Mouse (Mus musculus) heart, embryonic 10.5 days (tissue): ENCODE measurements around the gene Hint1. TPM values are rescaled to one million over a fixed set of nuclear protein-coding genes. Genes with fewer than 3 reads are reported as not detected.
A peak's percentile ranks its signal among the peaks of the same experiment; 100 is the strongest.
"Not testable (repeated sequence)": the region's sequence is repeated elsewhere in the genome, so short reads cannot be mapped to it uniquely, and the experiment has no call there.

ENCODE experiments used
- DNase-seq: peaks from one replicate; pipeline ENCODE4 v3.0.0-alpha.2; 2017; ENCODE audit warnings: low spot score
- H3K27ac ChIP-seq: fragments of 300-500 bp; sonication (generic); 2 replicates; pipeline ENCODE4 v1.5.1; 2016; ENCODE audit warnings: mild to moderate bottlenecking
- H3K27me3 ChIP-seq: fragments of 300-500 bp; sonication (generic); 2 replicates; pipeline ENCODE4 v1.6.1; 2016; ENCODE audit warnings: mild to moderate bottlenecking; ENCODE audit not compliant: poor library complexity, insufficient read depth, severe bottlenecking
- H3K36me3 ChIP-seq: fragments of 300-500 bp; sonication (generic); 2 replicates; pipeline ENCODE4 v1.6.1; 2016; ENCODE audit warnings: mild to moderate bottlenecking, moderate library complexity
- H3K4me1 ChIP-seq: fragments of 300-500 bp; sonication (generic); 2 replicates; pipeline ENCODE4 v1.6.1; 2016; ENCODE audit warnings: mild to moderate bottlenecking
- H3K4me3 ChIP-seq: fragments of 300-500 bp; sonication (generic); 2 replicates; pipeline ENCODE4 v1.5.1; 2016; ENCODE audit warnings: mild to moderate bottlenecking, moderate library complexity
- H3K9me3 ChIP-seq: fragments of 300-500 bp; sonication (generic); 2 replicates; pipeline ENCODE4 v1.6.1; 2016; ENCODE audit warnings: mild to moderate bottlenecking, moderate library complexity
- WGBS: fragments of 180-500 bp; shearing (Covaris S2); methylation state at CpG from one replicate; pipeline ENCODE4 v1.1.7; 2016; 5-methylcytosine and 5-hydroxymethylcytosine counted together
- polyA plus RNA-seq: library from polyadenylated mRNA; unstranded; fragments of >200 nt; fragmentation: Nextera tagmentation; extraction: Ambion mirVana; gene quantifications from 2 replicates; pipeline ENCODE4 v1.2.1, GENCODE M21; 2016

The Hint1 gene
- polyA plus RNA-seq, 1 experiment from 2014 or later, result 602 TPM

- no peak overlapping the region for H3K27ac ChIP-seq
- 64% methylated on average over 6 of the region's 6 CpGs for WGBS
- no peak for DNase-seq
- H3K36me3 ChIP-seq, result no peaks in the 10 kb centered on the region
- H3K9me3 ChIP-seq, result no peaks in the 10 kb centered on the region
- H3K4me1 ChIP-seq, result peaks cover 22% of the 10 kb centered on the region
- no peaks in the 10 kb centered on the region for H3K27me3 ChIP-seq
- H3K4me3 ChIP-seq, result no peak overlapping the region
These were observed 21.7 kb downstream of the Hint1 start for GRCm38 (mm10) chr11:54887927-54888326.

- Histone ChIP-seq H3K36me3 (no peaks in the 10 kb centered on the region), H3K4me1 (no peaks in the 10 kb centered on the region), H3K9me3 (no peaks in the 10 kb centered on the region), H3K27me3 (no peaks in the 10 kb centered on the region), H3K4me3 (no peak overlapping the region), H3K27ac (no peak overlapping the region)
- DNase-seq, result no peak
- WGBS, result 83% methylated on average over 5 of the region's 5 CpGs
These were observed 25.2 kb downstream of the Hint1 start for GRCm38 (mm10) chr11:54891341-54891740.

- WGBS, result 54% methylated on average over 7 of the region's 7 CpGs
These were observed 25.9 kb downstream of the Hint1 start for GRCm38 (mm10) chr11:54892091-54892490.

GRCm38 (mm10) chr11:54894589-54894988 is 28.4 kb downstream of the Hint1 start:
- 68% methylated on average over 9 of the region's 9 CpGs for WGBS
- Histone ChIP-seq H3K27ac (no peak overlapping the region), H3K4me3 (no peak overlapping the region), H3K27me3 (no peaks in the 10 kb centered on the region), H3K4me1 (peaks cover 14% of the 10 kb centered on the region; the same call in 1 of the 2 replicates), H3K36me3 (no peaks in the 10 kb centered on the region), H3K9me3 (no peaks in the 10 kb centered on the region)
- no peak for DNase-seq

More at GRCm38 (mm10) chr11:54892091-54892490, 25.9 kb downstream of the Hint1 start:
- Histone ChIP-seq H3K27ac (no peak overlapping the region), H3K9me3 (no peaks in the 10 kb centered on the region), H3K27me3 (no peaks in the 10 kb centered on the region), H3K36me3 (no peaks in the 10 kb centered on the region), H3K4me3 (no peak overlapping the region), H3K4me1 (0 out of 2 replicates have a peak, but pooled peaks cover 2% of the 10 kb centered on the region)
- DNase-seq, result no peak

- not testable (repeated sequence) for H3K27me3 ChIP-seq, H3K27ac ChIP-seq, DNase-seq, H3K9me3 ChIP-seq, H3K36me3 ChIP-seq, H3K4me3 ChIP-seq
- peaks cover 14% of the 10 kb centered on the region; the same call in 1 of the 2 replicates for H3K4me1 ChIP-seq
- WGBS, result 82% methylated on average over 3 of the region's 3 CpGs
These were observed 30.5 kb downstream of the Hint1 start for GRCm38 (mm10) chr11:54896646-54897045.

- Histone ChIP-seq H3K4me1 (peaks cover 17% of the 10 kb centered on the region), H3K9me3 (no peaks in the 10 kb centered on the region), H3K36me3 (no peaks in the 10 kb centered on the region), H3K27me3 (no peaks in the 10 kb centered on the region), H3K27ac (no peak overlapping the region), H3K4me3 (no peak overlapping the region)
- DNase-seq, result no peak
- WGBS, result 58% methylated on average over 5 of the region's 5 CpGs
These were observed 31.3 kb downstream of the Hint1 start for GRCm38 (mm10) chr11:54897470-54897869.

GRCm38 (mm10) chr11:54899657-54900056 is 33.5 kb downstream of the Hint1 start:
- H3K9me3 ChIP-seq, result no peaks in the 10 kb centered on the region
- 56% methylated on average over 4 of the region's 4 CpGs for WGBS

GRCm38 (mm10) chr11:54902333-54903323 is 36.4 kb downstream of the Hint1 start, which contains the start of gene Gpx3:
Gene Gpx3 (plus strand): TSS chr11:54902453.
- no peaks in the 10 kb centered on the region for H3K27me3 ChIP-seq
- peaks cover 51% of the 10 kb centered on the region for H3K4me1 ChIP-seq
- 14% methylated on average over 45 of the region's 45 CpGs for WGBS
- peaks cover 15% of the 10 kb centered on the region for H3K36me3 ChIP-seq
- peak within 1 kb of the TSS; percentile 84 for H3K27ac ChIP-seq
- DNase-seq, result peak; percentile 93
- no peaks in the 10 kb centered on the region for H3K9me3 ChIP-seq
- H3K4me3 ChIP-seq, result peak within 1 kb of the TSS; percentile 68

More at GRCm38 (mm10) chr11:54899657-54900056, 33.5 kb downstream of the Hint1 start:
- H3K27ac ChIP-seq, result no peak overlapping the region; the same call in 1 of the 2 replicates
- H3K4me3 ChIP-seq, result no peak overlapping the region
- H3K4me1 ChIP-seq, result peaks cover 36% of the 10 kb centered on the region
- H3K27me3 ChIP-seq, result no peaks in the 10 kb centered on the region
- no peak for DNase-seq
- no peaks in the 10 kb centered on the region for H3K36me3 ChIP-seq

GRCm38 (mm10) chr11:54903339-54903738 is 37.2 kb downstream of the Hint1 start:
- 43% methylated on average over 5 of the region's 5 CpGs for WGBS
- peaks cover 52% of the 10 kb centered on the region for H3K4me1 ChIP-seq
- no peaks in the 10 kb centered on the region for H3K27me3 ChIP-seq
- no peaks in the 10 kb centered on the region for H3K9me3 ChIP-seq
- H3K27ac ChIP-seq, result peak overlapping the region; percentile 84
- peaks cover 22% of the 10 kb centered on the region for H3K36me3 ChIP-seq
- no peak for DNase-seq
- H3K4me3 ChIP-seq, result peak overlapping the region; percentile 68

GRCm38 (mm10) chr11:54903940-54904706 is 37.9 kb downstream of the Hint1 start:
- Histone ChIP-seq H3K36me3 (peaks cover 30% of the 10 kb centered on the region), H3K4me3 (peak overlapping the region; percentile 68), H3K9me3 (no peaks in the 10 kb centered on the region), H3K27ac (peak overlapping the region; percentile 84), H3K27me3 (no peaks in the 10 kb centered on the region), H3K4me1 (peaks cover 50% of the 10 kb centered on the region)
- DNase-seq, result peak; percentile 93
- 27% methylated on average over 4 of the region's 4 CpGs for WGBS

GRCm38 (mm10) chr11:54905086-54905485 is 38.9 kb downstream of the Hint1 start:
- Histone ChIP-seq H3K4me1 (peaks cover 51% of the 10 kb centered on the region), H3K27ac (peak overlapping the region; percentile 54; the same call in 1 of the 2 replicates), H3K27me3 (no peaks in the 10 kb centered on the region), H3K4me3 (peak overlapping the region; percentile 68; the same call in 1 of the 2 replicates), H3K9me3 (no peaks in the 10 kb centered on the region), H3K36me3 (peaks cover 39% of the 10 kb centered on the region)
- 80% methylated on average over 3 of the region's 3 CpGs for WGBS
- no peak for DNase-seq

GRCm38 (mm10) chr11:54905931-54906330 is 39.7 kb downstream of the Hint1 start:
- H3K4me3 ChIP-seq, result peak overlapping the region; percentile 10; the same call in 1 of the 2 replicates
- no peaks in the 10 kb centered on the region for H3K27me3 ChIP-seq
- peak overlapping the region; percentile 68 for H3K27ac ChIP-seq
- peaks cover 48% of the 10 kb centered on the region for H3K36me3 ChIP-seq
- peaks cover 55% of the 10 kb centered on the region for H3K4me1 ChIP-seq
- DNase-seq, result no peak
- H3K9me3 ChIP-seq, result no peaks in the 10 kb centered on the region
- WGBS, result 42% methylated on average over 4 of the region's 4 CpGs
